Mouse (Mus musculus) heart, adult 18-20 months (tissue): ENCODE results near the gene Col6a2. TPM values are rescaled to one million over a fixed set of nuclear protein-coding genes. Genes with fewer than 3 reads are reported as not detected.

Experiments
- DNase-seq, 2 experiments: peaks; one replicate each; pipeline ENCODE4 v3.0.0; 2021 to 2022; ENCODE audit warnings: mixed read lengths in 1 of 2
- long read RNA-seq, 2 experiments: library from polyadenylated mRNA; stranded (forward); transcript quantifications; one replicate each; pipeline ENCODE4 v2.0.0; 2021
- total RNA-seq, 2 experiments: library from RNA; stranded (reverse); gene quantifications; 2 replicates each; pipeline ENCODE4 v1.2.3; 2021

The Col6a2 gene
- total RNA-seq: 10 to 100 TPM; 45.4 to 46.4 TPM
- long read RNA-seq, experiment 1, transcript Col6a2-201 (28 exons, 3,949 nt): major isoform, 11 of 25 reads
- long read RNA-seq, experiment 1, partial matches to known transcripts: 10 of 25 reads
- long read RNA-seq, experiment 1, other reads (novel, unspliced or antisense): 4 of 25 reads
- long read RNA-seq, experiment 2, transcript Col6a2-201 (28 exons, 3,949 nt): major isoform, 5 of 11 reads
- long read RNA-seq, experiment 2, partial matches to known transcripts: 1 of 11 reads
- long read RNA-seq, experiment 2, other reads (novel, unspliced or antisense): 5 of 11 reads

- DNase-seq: peak; percentile 94 to 96
Observed at GRCm38 (mm10) chr10:76622928-76623680, at the start of gene Col6a2. Gene Col6a2, minus strand, starts transcription at chr10:76623630.

GRCm38 (mm10) chr10:76671939-76672338 is 48.5 kb upstream of the Col6a2 start:
- DNase-seq: no peak

- DNase-seq: peak; percentile 60 to 81
Observed at GRCm38 (mm10) chr10:76668947-76669284, 45.5 kb upstream of the Col6a2 start.

DNA sequence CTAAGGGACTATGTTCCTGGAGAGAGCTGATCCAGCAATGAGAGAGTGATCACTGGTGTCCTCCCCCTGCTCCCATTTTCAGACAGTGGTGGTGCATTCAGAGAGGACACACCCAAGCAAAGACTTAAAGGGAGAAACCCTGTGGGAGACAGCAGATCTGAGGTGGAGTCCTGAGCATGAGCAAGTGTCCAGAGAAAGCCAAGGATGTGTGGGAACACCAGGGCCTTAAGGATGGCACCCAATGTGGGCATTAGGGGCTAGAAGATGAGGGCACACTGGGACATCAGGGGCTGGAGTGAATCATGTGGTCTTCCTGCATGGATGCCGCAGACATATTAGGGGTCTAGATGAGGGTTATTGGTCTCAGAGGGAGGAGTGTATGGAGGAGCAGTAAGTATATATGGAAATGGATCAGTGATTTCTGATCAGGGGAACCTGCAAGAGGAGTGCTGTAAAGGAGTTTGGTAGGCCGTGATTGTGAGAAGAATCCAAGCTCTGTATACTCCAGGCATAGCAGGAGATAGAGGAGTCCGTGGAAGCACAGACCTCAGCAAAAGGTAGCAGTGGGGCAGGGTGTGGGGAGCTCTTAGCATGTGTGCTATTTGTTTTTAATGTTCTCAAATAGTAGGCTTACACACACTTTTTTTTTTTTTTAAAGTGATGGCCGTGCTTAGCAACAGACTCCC is 45.0 kb upstream of the Col6a2 start:
- DNase-seq: no peak

GRCm38 (mm10) chr10:76667197-76667805 is 43.9 kb upstream of the Col6a2 start:
- no peak for DNase-seq

- DNase-seq: no peak
Observed at GRCm38 (mm10) chr10:76665551-76665950, 42.1 kb upstream of the Col6a2 start.

- DNase-seq: peak; percentile 89 to 91
Observed at GRCm38 (mm10) chr10:76664156-76665115, 41.0 kb upstream of the Col6a2 start.

GRCm38 (mm10) chr10:76653345-76654336 is 30.2 kb upstream of the Col6a2 start:
- no peak for DNase-seq

DNA sequence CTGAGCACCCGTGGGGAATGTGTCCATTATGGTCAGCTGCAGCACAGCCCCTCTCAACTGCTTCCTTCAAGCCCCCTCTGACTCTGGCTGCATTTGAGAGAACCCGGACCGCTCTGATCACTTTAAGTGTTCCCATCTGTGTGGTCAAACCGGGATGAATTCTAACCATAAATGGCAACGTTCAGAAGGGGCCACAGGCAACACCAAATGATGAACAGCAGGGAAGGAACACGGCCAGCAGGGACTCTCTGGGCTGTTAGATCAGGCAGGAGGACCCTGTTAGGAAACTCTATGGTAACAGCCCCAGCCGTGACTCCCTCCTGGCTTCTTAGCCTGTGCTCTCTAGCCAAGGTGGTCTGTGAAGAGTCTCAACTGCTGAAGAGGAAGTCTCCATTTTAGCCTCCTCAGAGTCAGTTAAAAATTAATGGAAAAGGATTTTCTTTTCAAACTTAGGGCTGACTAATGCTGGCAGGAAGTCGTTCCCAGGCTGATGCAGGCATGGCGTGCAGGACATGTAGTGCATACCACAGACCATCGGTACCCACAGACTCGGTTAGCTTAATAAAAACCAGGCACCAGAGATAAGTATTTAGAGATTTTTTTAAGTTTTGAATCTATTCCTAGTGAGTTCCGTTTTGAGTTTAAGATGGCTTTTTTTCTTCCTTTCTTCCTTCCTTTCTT is 27.4 kb upstream of the Col6a2 start:
- DNase-seq: no peak

GRCm38 (mm10) chr10:76648738-76649137 is 25.3 kb upstream of the Col6a2 start:
- DNase-seq: peak; percentile 75 to 86

GRCm38 (mm10) chr10:76647390-76647789 is 24.0 kb upstream of the Col6a2 start:
- no peak for DNase-seq

DNA sequence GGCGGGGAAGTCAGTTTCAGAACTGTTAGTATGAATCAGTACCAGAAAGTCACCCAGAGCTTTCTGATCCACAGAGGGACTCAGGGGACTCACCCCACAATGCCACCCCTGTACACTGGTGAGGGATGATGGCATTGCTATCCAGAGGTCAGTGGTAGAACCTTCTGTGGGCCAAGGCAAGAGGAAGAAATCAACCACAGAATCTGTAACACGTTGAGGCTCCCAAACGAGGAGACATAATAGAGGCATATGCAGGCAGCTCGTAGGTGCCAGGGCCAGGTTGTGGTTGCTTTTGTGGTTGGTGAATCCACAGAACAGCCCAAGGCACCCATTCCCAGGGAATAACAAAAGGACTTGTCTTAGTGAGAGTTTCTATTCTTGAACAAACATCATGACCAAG is 22.3 kb upstream of the Col6a2 start:
- no peak for DNase-seq

DNA sequence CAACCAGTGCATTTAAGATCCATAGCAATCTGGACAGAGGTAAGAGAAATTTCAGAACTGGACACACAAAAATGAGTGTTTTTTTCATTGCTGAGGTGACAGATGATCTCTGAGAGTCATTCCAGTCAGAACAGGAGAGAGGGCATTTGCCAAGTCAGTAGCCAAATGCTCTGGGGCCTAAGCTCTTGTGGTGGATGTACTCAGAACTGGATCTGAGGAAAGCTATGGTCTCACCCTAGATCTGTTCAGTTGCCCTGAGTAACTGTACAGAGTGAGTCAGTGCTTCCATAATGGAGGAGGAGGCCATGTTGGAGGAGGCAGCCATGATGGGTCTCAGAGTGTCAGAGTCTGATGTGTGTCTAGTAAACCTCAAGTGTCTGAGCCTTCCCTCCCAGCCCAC is 21.6 kb upstream of the Col6a2 start:
- DNase-seq: no peak

DNA sequence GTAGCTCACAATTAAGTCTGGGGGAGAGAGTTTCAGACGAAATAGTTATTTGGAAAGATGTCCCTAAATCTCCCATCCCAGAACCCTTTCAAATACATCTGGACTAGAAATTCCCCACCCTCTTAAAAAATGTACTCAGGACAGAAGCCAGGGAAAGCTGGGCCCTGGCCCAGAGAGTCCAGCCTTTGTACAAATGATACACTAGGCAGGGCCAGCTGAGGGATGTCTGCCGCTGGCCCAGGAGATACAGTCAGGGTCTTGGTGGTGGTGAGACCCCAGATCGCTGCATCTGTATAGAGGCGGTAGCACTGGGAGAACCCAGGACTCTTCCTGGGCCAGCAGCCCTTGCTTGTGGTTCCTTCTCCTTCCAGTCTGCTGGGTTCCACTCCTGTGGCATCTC is 20.6 kb upstream of the Col6a2 start:
- peak; percentile 75 to 81 for DNase-seq

DNA sequence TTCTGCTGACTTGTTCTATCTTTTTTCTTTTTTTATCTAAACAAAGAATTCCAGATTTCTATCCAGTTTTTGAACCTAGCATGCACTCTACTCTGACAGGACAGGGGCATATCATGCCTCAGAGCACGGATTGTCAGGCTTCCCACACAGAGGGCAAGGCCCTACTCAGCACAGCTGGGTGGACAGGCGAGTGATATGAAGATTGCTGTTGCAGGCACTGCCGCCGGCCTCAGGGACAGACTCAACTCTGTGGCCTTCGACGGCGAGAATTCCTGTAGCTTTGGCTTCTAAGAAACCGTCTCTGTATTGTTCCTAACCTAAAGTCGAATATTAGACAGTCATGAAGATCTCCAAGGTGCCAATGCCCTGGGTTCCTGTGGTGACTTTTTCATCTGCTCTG is 20.0 kb upstream of the Col6a2 start:
- peak; percentile 57 to 58 for DNase-seq

DNA sequence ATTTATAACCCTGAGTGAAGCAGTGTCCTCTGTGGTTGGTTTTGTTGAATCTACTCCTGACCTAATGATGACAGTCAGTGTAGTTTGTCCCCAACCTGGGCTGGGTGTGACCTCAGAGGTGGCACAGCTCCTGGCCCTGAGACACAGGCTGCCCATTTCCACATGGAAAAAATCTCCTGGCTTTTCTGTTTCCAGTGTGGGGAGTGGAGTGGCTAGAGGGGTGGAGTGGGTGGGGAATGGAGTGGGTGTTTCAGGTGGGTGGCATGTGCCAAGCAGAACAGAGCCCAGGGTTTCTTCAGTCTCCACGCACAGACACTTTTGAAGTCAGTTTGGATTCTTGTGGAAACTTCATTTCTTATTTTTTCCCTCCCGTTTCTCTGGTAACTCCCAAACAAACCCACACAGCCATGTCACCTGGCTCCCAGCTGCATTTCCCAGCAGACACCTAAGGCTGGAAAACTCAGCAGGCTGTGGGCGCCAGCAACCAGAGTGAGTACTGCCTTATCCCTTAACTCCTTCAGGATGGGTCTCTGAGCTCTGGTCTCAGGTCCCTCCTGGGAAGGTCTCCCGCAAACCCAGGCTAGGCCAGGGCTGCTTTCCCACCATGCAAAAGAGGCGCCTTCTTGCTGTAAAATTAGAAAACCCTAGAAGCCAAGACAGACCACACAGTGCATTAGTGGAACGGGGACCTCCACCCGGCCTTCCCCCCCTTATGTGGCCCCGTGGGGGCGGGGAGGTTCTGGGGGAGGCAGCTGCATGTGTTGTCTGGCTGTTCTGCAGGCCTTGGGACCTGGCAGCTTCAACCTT is 19.4 kb upstream of the Col6a2 start:
- DNase-seq: peak; percentile 71 to 76

DNA sequence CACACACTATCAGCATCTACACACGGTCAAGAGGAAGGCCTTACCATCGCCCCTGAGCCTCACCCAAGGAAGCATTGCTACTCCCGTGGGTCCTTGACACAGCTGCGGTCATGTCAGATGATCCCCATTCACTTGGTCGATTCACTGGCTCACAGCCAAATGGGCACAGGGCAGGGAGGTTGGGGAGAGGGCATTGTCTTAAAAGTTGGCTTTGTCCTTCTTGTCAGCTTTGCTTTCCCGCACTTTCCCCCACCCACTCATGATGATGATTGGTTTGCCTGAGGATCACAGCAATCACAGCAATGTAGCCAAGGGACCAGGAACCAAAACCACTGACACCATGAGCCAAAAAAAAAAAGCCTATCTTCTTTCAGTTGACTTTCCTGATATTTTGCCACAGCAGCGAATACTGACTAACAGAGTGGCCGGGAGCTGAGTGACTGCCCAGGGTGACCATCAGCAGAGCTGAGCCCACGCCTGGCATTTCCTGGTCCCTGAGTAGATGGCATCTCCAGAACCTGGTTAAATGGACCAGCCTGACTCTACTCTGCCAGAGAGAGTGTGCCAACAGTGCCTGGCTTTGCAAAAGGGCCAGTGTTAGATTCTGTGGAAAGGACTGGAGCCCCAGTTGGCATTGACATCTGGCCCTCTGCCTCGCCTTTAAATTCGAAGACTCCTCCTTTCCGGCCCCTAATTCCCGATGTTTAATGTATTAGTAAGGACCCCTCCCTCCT is 18.6 kb upstream of the Col6a2 start:
- DNase-seq: no peak

GRCm38 (mm10) chr10:76639952-76640351 is 16.5 kb upstream of the Col6a2 start:
- no peak for DNase-seq
